Mouse (Mus musculus) liver, embryonic 15.5 days (tissue): ENCODE results near the gene Dtx4. TPM values are rescaled to one million over a fixed set of nuclear protein-coding genes. Genes with fewer than 3 reads are reported as not detected.

Source experiments
- ATAC-seq: fragments of 200-750 bp; cut with Nextera tagmentation; 2 replicates; pipeline ENCODE4 v1.8.0; 2017; ENCODE audit warnings: moderate number of reproducible peaks, mild to moderate bottlenecking, moderate library complexity; ENCODE audit not compliant: insufficient read depth
- H3K27ac ChIP-seq: fragments of 300-500 bp; sonication (generic); replicated peaks from 2 replicates; pipeline ENCODE4 v1.5.1; 2015; ENCODE audit warnings: mild to moderate bottlenecking, inconsistent platforms
- H3K27me3 ChIP-seq: fragments of 300-500 bp; sonication (generic); 2 replicates; pipeline ENCODE4 v1.6.1; 2015; ENCODE audit warnings: mild to moderate bottlenecking, inconsistent platforms
- H3K36me3 ChIP-seq: fragments of 300-500 bp; sonication (generic); replicated peaks from 2 replicates; pipeline ENCODE4 v1.6.1; 2015; ENCODE audit warnings: moderate library complexity, mild to moderate bottlenecking, inconsistent platforms
- H3K4me1 ChIP-seq: fragments of 300-500 bp; sonication (generic); replicated peaks from 2 replicates; pipeline ENCODE4 v1.6.1; 2015; ENCODE audit warnings: inconsistent platforms
- H3K4me2 ChIP-seq: fragments of 300-500 bp; sonication (generic); 2 replicates; pipeline ENCODE4 v1.6.1; 2015; ENCODE audit warnings: moderate library complexity, mild to moderate bottlenecking, inconsistent platforms
- H3K4me3 ChIP-seq: fragments of 300-500 bp; sonication (generic); replicated peaks from 2 replicates; pipeline ENCODE4 v1.5.1; 2015; ENCODE audit warnings: mild to moderate bottlenecking, inconsistent platforms
- H3K9ac ChIP-seq: fragments of 300-500 bp; sonication (generic); 2 replicates; pipeline ENCODE4 v1.6.1; 2015; ENCODE audit warnings: moderate library complexity, mild to moderate bottlenecking, inconsistent platforms
- H3K9me3 ChIP-seq: fragments of 300-500 bp; sonication (generic); replicated peaks from 2 replicates; pipeline ENCODE4 v1.6.1; 2016; ENCODE audit warnings: inconsistent platforms
- WGBS: fragments of 180-500 bp; shearing (Covaris S2); methylation state at CpG from one replicate; pipeline ENCODE4 v1.1.7; 2015; ENCODE audit warnings: mixed read lengths; ENCODE audit not compliant: insufficient replicate concordance; 5-methylcytosine and 5-hydroxymethylcytosine counted together
- polyA plus RNA-seq: library from polyadenylated mRNA; unstranded; fragments of >200 nt; fragmentation: Nextera tagmentation; extraction: Ambion mirVana; gene quantifications from 2 replicates; pipeline ENCODE4 v1.2.1, GENCODE M21; 2015

Gene Dtx4
- polyA plus RNA-seq, 1 experiment from 2014 or later = 2.0 TPM

- no peaks in the 10 kb centered on the region for H3K36me3 ChIP-seq
- no peaks in the 10 kb centered on the region for H3K9me3 ChIP-seq
- H3K9ac ChIP-seq = peak overlapping the region; percentile 27; the same call in 1 of the 2 replicates
- H3K4me3 ChIP-seq = peak overlapping the region; percentile 43
- WGBS = 2% methylated on average over 16 of the region's 16 CpGs
- H3K4me2 ChIP-seq = peak overlapping the region; percentile 63
- H3K27me3 ChIP-seq = no peaks in the 10 kb centered on the region
- ATAC-seq = no peak
- H3K27ac ChIP-seq = no peak overlapping the region
- H3K4me1 ChIP-seq = peaks cover 3% of the 10 kb centered on the region; the same call in 1 of the 2 replicates
These were observed 16.7 kb upstream of the Dtx4 start for GRCm38 (mm10) chr19:12517671-12518540.

DNA sequence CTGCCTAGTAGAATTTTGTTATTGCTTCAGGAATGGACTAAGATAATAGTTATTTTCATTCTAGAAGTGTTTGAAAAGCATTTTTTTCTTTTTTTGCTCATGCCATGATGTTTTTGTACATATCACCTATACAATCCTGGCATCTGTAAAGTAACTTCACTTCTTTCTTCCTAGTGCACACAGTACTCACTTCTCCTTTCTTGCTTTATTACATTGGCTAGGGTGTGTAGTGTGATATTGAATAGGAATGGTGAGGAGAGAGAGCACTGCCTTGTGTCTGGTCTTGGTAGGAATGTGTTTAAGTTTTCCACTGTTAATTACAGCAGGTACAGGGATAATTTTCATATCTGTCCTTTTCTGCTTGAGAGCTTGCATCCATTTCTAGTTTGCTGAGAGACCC is 13.4 kb upstream of the Dtx4 start:
- Histone ChIP-seq H3K4me3 (no peak overlapping the region), H3K4me2 (no peak overlapping the region), H3K27ac (no peak overlapping the region), H3K27me3 (no peaks in the 10 kb centered on the region), H3K4me1 (peaks cover 3% of the 10 kb centered on the region; the same call in 1 of the 2 replicates), H3K36me3 (no peaks in the 10 kb centered on the region), H3K9me3 (no peaks in the 10 kb centered on the region), H3K9ac (no peak overlapping the region)
- ATAC-seq = no peak

- H3K27me3 ChIP-seq = peaks cover 29% of the 10 kb centered on the region
- H3K4me3 ChIP-seq = no peak overlapping the region
- H3K36me3 ChIP-seq = no peaks in the 10 kb centered on the region
- no peaks in the 10 kb centered on the region for H3K9me3 ChIP-seq
- H3K27ac ChIP-seq = no peak overlapping the region
- H3K4me2 ChIP-seq = no peak overlapping the region
- H3K9ac ChIP-seq = no peak overlapping the region
- 51% methylated on average over 7 of the region's 7 CpGs for WGBS
- ATAC-seq = no peak
- H3K4me1 ChIP-seq = 0 out of 2 replicates have a peak, but pooled peaks cover 4% of the 10 kb centered on the region
These were observed 1.5 kb upstream of the Dtx4 start for GRCm38 (mm10) chr19:12502756-12503155.

GRCm38 (mm10) chr19:12500881-12501311 is 358 bp downstream of the Dtx4 start:
- 0 out of 2 replicates have a peak, but pooled peaks cover 4% of the 10 kb centered on the region for H3K4me1 ChIP-seq
- WGBS = 3% methylated on average over 36 of the region's 38 CpGs
- peak overlapping the region; percentile 78; the same call in 1 of the 2 replicates for H3K27ac ChIP-seq
- H3K4me3 ChIP-seq = peak overlapping the region; percentile 61
- no peaks in the 10 kb centered on the region for H3K36me3 ChIP-seq
- peak overlapping the region; percentile 69 for H3K4me2 ChIP-seq
- peaks cover 29% of the 10 kb centered on the region for H3K27me3 ChIP-seq
- peak; percentile 38; the same call in 1 of the 2 replicates for ATAC-seq
- H3K9me3 ChIP-seq = no peaks in the 10 kb centered on the region
- peak overlapping the region; percentile 43 for H3K9ac ChIP-seq

DNA sequence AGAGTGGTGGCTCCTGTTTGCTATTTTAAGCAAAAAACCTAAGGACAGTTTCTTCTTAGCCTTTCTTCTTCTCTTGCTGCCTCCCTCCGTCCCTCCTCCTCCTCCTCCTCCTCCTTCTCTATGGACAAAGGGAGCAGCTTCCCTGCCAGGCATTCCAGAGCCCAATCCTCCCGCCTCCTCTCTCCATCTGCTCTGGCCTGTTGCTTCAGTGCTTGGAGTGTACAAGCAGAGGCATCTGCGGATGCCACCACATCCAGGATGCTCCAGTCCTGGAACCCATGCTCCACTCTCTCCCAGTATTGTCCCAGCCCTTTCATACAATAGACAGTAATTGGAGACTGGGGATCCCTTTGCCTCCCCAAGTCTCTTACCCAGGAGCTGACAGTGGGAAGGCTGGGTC is 1.1 kb downstream of the Dtx4 start:
- Histone ChIP-seq H3K4me2 (peak overlapping the region; percentile 69), H3K9me3 (no peaks in the 10 kb centered on the region), H3K9ac (no peak overlapping the region), H3K4me3 (peak overlapping the region; percentile 61), H3K4me1 (0 out of 2 replicates have a peak, but pooled peaks cover 4% of the 10 kb centered on the region), H3K27ac (no peak overlapping the region), H3K27me3 (peaks cover 29% of the 10 kb centered on the region), H3K36me3 (no peaks in the 10 kb centered on the region)
- ATAC-seq = no peak
- 19% methylated on average over 3 of the region's 3 CpGs for WGBS

- H3K9me3 ChIP-seq = no peaks in the 10 kb centered on the region
- H3K4me1 ChIP-seq = 0 out of 2 replicates have a peak, but pooled peaks cover 4% of the 10 kb centered on the region
- no peaks in the 10 kb centered on the region for H3K36me3 ChIP-seq
- H3K27me3 ChIP-seq = peaks cover 29% of the 10 kb centered on the region
- no peak overlapping the region for H3K9ac ChIP-seq
- ATAC-seq = no peak
- 0 out of 2 replicates have a peak overlapping the region, but pooled peaks have one; percentile 69 for H3K4me2 ChIP-seq
- 34% methylated on average over 2 of the region's 2 CpGs for WGBS
- H3K27ac ChIP-seq = no peak overlapping the region
- no peak overlapping the region for H3K4me3 ChIP-seq
These were observed 1.8 kb downstream of the Dtx4 start for GRCm38 (mm10) chr19:12499485-12499884.

DNA sequence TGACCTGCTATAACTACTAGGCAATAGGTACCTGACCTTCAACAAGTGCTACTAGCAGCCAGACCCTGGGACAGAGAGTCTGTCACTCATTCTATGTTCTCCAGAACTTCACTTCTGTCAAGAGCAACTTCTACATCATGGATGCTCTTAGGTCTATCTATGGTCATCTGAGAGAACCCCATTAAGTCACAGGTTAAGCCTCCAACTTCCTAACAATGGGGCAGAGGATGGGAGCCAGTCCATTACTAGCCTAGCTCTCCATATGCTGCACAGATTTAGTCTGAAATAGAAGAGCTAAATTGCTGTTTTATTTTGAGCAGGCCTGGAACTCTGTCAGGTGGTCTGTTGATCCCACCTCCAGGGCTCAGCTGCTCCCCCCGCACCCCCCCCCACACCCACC is 2.3 kb downstream of the Dtx4 start:
- Histone ChIP-seq H3K36me3 (no peaks in the 10 kb centered on the region), H3K4me3 (no peak overlapping the region), H3K4me1 (0 out of 2 replicates have a peak, but pooled peaks cover 4% of the 10 kb centered on the region), H3K9ac (no peak overlapping the region), H3K4me2 (no peak overlapping the region), H3K27me3 (peaks cover 29% of the 10 kb centered on the region), H3K9me3 (no peaks in the 10 kb centered on the region), H3K27ac (no peak overlapping the region)
- 59% methylated on average over 1 of the region's 1 CpGs for WGBS
- ATAC-seq = no peak

- H3K27me3 ChIP-seq = peaks cover 29% of the 10 kb centered on the region
- no peak overlapping the region for H3K9ac ChIP-seq
- H3K4me3 ChIP-seq = no peak overlapping the region
- 0 out of 2 replicates have a peak, but pooled peaks cover 4% of the 10 kb centered on the region for H3K4me1 ChIP-seq
- H3K36me3 ChIP-seq = no peaks in the 10 kb centered on the region
- H3K9me3 ChIP-seq = no peaks in the 10 kb centered on the region
- 53% methylated on average over 4 of the region's 4 CpGs for WGBS
- H3K27ac ChIP-seq = no peak overlapping the region
- H3K4me2 ChIP-seq = no peak overlapping the region
- no peak for ATAC-seq
These were observed 2.9 kb downstream of the Dtx4 start for GRCm38 (mm10) chr19:12498321-12498720.

GRCm38 (mm10) chr19:12497909-12498308 is 3.3 kb downstream of the Dtx4 start:
- H3K4me2 ChIP-seq = no peak overlapping the region
- 50% methylated on average over 2 of the region's 2 CpGs for WGBS
- no peak overlapping the region for H3K9ac ChIP-seq
- no peak overlapping the region for H3K27ac ChIP-seq
- peaks cover 29% of the 10 kb centered on the region for H3K27me3 ChIP-seq
- H3K36me3 ChIP-seq = no peaks in the 10 kb centered on the region
- no peak for ATAC-seq
- H3K9me3 ChIP-seq = no peaks in the 10 kb centered on the region
- H3K4me1 ChIP-seq = 0 out of 2 replicates have a peak, but pooled peaks cover 4% of the 10 kb centered on the region
- no peak overlapping the region for H3K4me3 ChIP-seq

DNA sequence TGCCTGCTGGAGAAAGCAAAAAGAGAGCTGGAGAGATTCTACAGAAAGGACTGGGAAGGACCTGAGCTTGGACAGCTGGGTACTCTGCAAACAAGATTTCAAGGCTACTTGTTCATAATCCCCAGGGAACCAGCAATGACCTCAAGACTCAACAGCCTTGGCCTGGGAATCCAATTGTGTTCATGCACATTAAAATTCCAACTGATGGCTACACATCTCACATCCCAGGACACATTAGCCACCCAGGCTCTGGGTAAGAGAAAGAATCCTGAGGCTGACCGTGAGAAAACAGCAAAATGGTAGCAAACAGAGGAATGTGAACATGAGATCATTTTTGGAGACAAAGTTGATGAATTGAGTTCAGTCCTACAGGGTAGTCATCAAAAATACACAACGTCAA is 5.0 kb downstream of the Dtx4 start:
- H3K36me3 ChIP-seq = 0 out of 2 replicates have a peak, but pooled peaks cover 7% of the 10 kb centered on the region
- H3K27me3 ChIP-seq = peaks cover 18% of the 10 kb centered on the region
- H3K4me1 ChIP-seq = no peaks in the 10 kb centered on the region
- H3K4me2 ChIP-seq = no peak overlapping the region
- 60% methylated on average over 2 of the region's 2 CpGs for WGBS
- no peaks in the 10 kb centered on the region for H3K9me3 ChIP-seq
- ATAC-seq = no peak
- H3K27ac ChIP-seq = no peak overlapping the region
- H3K4me3 ChIP-seq = no peak overlapping the region
- H3K9ac ChIP-seq = no peak overlapping the region

DNA sequence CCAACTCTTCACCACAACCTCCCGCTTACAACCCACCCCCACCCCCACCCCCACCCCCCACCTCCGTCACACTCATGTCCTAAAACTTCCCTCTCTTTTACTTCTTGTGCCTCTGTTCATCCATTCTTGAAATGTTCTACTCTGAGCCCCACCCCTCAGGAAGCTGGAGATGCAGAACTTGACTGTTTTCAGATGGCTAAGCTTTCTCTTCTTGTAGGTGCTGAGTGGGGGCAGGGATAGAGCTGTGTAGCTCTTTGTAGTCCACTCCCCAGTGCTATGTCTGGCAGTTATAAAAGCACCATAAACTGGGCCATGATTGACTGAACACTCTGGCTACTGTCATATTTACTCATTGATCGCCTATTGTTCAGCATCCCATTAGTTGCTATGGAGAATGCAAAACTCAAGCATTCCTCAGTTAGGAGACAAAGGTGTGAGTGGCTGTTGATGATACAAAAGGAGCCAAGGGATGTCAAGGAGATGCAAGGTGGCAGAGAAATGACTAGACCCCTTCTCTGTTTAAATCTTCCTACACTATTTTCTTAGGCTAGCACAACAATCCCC is 6.2 kb downstream of the Dtx4 start:
- ATAC-seq = no peak
- Histone ChIP-seq H3K27me3 (peaks cover 6% of the 10 kb centered on the region), H3K4me2 (no peak overlapping the region), H3K4me3 (no peak overlapping the region), H3K27ac (no peak overlapping the region), H3K4me1 (no peaks in the 10 kb centered on the region), H3K36me3 (0 out of 2 replicates have a peak, but pooled peaks cover 7% of the 10 kb centered on the region), H3K9ac (no peak overlapping the region), H3K9me3 (no peaks in the 10 kb centered on the region)
- WGBS = 42% methylated on average over 3 of the region's 3 CpGs
